Mouse (Mus musculus) natural killer cell, adult 2 months (primary cell): ENCODE results near the gene Dennd4b.
"Not testable (repeated sequence)": the region's sequence is repeated elsewhere in the genome, so short reads cannot be mapped to it uniquely, and the experiment has no call there.

Source experiments
- DNase-seq, 2 experiments: peaks; one replicate each; pipeline ENCODE4 v3.0.0; 2022; ENCODE audit warnings: low spot score in 2 of 2

The Dennd4b gene

DNA sequence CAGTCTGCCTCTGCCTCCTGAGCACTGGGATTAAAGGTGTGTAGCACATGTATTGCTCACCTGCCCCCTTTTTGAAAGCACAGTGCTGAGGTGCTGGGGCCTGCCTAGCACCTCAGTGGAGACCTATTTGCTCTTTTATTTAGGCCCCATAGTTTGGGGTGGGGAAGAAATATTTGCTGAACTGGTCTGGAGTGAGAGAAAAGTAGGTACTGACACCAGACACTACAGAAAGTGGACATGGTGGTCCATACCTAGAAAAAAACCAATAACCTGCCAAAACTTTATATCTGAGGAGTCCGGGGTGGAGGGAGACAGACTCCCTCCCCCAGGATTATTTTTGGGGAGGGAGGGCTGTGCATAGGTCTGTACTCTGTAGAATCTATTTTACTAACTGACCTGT, 11.8 kb upstream of the Dennd4b start:
- not testable (repeated sequence) for DNase-seq

GRCm38 (mm10) chr3:90253653-90254418, 11.1 kb upstream of the Dennd4b start, which contains the start of gene Crtc2:
Crtc2 (plus strand) TSS chr3:90254163.
- DNase-seq, result peak; percentile 88 to 89

DNA sequence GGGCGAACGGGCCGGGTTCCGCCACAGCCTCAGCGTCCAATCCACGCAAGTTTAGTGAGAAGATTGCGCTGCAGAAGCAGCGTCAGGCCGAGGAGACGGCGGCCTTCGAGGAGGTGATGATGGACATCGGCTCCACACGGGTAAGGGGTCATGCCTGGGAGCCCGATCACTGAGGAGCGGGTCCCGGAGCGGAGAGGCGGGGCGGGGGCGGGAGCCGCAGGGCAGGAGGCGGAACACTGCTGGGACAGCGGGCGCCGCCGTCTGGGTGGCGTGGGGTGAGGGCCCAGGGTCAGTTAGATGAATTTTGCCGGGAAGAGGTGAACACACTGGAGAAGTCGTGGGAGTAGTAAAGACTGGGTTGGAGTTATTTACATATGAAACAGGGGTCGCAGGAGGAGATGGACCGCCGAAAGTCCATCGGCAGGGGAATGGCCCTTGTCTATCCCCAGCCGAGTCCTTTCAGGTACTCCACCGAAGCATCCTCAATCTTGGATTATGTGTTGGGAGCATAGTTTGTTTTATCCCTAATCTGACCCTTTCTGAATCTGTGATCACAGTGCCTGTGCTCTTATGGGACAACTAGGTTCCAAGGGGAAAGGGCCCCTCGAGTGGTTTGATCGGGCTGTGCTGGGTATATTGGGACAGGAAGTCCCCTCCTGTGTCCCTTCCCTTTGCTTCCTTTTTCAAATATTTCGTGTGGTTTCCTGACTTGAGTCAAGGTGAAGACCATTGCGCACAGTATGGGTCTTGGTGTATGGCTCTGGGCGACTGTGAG, 10.4 kb upstream of the Dennd4b start:
- DNase-seq, result peak; percentile 17 to 29

DNA sequence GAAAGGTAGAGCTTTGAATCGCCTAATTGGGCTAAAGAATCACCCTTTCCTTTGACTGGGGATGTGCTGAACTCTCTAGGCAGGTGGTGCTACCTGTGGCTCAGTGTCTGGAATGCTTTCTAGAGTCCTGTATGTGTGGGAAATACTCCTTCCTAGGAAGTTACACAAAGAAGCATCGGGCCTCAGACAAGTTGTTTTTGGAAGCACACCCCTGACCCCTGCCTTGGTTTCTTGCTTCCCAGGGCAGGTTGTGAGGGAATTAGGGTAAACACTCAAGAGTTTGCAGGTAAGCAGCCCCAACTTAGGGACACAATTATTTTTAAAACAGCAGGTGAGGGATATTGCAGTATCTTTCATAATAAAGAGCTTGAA, 9.8 kb upstream of the Dennd4b start:
- DNase-seq, result no peak

GRCm38 (mm10) chr3:90255784-90256353, 9.1 kb upstream of the Dennd4b start:
- DNase-seq, result no peak

- DNase-seq, result no peak
These were observed 8.1 kb upstream of the Dennd4b start for GRCm38 (mm10) chr3:90256731-90257530.

GRCm38 (mm10) chr3:90258521-90258920, 6.5 kb upstream of the Dennd4b start:
- DNase-seq, result no peak

DNA sequence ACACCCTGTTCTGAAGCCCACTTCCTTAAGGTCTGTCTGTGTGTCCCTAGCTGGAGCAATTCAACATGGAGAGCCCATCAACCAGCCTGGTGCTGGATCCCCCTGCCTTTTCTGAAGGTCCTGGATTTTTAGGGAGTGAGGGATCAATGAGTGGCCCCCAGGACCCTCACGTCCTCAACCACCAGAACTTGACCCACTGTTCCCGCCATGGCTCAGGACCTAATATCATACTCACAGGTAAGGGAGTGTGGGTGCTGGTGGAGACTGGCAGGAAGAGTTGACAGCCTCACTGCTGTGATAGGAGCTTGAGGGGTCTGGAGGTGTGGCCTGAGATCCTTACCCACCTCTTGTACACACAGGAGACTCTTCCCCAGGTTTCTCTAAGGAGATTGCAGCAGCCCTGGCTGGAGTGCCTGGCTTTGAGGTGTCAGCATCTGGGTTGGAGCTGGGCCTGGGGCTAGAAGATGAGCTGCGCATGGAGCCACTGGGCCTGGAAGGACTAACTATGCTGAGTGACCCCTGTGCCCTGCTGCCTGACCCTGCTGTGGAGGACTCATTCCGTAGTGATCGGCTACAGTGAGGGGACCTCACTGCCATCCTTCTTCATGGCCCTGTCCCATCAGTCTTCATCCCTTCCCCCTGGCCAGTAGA, 1.7 kb upstream of the Dennd4b start:
- no peak for DNase-seq

DNA sequence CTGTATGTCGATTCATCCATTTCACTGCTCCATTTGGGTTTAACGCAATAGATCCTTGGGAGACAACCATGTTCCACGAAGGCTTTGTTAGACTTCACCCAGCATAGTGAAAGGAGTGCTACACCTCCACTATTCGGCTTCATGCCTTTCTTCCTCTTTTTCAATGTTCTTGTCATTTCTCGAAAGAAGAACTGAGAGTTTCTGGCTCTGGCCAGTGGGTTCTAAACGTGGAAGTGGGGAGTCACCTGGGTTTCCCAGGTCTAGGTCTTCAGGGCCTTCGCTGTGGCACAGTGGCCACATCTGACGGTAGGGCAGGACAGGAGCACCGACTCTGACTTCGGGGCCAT, 325 bp upstream of the Dennd4b start:
- DNase-seq, result no peak

- peak; percentile 61 to 69 for DNase-seq
These were observed 1.2 kb downstream of the Dennd4b start for GRCm38 (mm10) chr3:90265932-90266741.

DNA sequence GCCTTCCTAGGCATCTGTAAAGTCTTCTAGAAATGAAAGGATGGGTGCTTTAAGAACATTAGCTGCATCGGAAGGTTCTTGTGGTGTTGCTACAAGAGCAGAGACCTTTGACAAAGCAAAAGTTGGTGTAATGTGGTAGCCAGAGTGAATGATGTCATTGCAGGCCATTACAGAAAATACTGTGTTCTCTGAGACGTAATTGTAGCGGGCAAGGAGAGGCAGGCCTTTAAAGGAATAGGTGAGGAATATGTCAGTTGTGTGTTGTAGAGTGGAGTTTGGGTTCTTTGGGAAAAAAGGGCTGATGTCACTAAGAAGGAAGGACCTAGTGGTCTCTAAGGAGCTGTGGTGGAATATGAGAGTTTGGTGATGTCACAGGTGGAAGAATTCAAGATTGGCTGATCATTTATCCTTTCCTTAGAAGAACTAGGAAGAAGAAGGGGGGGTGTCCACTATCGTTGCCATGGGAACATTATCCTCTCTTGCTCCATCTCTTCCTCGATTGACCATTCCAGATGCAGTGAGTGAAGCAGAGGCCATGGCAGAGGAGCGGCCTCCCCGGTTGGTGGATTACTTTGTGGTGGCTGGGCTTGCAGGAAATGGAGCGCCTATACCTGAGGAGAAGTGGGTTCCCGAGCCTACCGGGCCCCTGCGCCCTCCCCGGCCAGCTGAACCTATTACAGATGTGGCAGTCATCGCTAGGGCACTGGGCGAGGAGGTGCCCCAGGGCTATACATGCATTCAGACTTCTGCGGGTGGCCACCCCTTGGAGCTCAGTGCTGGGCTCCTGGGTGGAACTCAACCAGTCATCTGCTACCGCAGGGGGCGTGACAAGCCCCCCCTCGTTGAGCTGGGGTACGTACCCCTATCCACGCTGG, 2.2 kb downstream of the Dennd4b start:
- DNase-seq, result peak in 1 of 2 experiments; percentile 10

GRCm38 (mm10) chr3:90268190-90268589, 3.2 kb downstream of the Dennd4b start:
- no peak for DNase-seq

DNA sequence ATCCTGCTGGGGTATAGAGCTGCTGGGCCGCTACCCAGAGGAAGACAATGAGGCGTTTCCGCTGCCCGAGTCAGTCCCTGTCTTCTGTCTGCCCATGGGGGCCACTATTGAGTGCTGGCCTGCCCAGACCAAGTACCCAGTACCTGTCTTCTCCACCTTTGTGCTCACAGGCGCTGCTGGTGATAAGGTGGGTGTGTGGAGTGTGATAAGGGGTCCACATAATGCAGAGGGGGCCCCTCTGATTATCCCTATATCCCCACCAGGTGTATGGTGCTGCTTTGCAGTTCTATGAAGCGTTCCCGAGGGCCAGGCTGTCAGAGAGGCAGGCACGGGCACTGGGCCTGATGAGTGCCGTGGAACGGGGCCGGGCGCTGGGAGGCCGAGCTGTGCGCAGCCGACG, 4.0 kb downstream of the Dennd4b start:
- DNase-seq, result no peak

GRCm38 (mm10) chr3:90270784-90271183, 5.8 kb downstream of the Dennd4b start:
- no peak for DNase-seq

DNA sequence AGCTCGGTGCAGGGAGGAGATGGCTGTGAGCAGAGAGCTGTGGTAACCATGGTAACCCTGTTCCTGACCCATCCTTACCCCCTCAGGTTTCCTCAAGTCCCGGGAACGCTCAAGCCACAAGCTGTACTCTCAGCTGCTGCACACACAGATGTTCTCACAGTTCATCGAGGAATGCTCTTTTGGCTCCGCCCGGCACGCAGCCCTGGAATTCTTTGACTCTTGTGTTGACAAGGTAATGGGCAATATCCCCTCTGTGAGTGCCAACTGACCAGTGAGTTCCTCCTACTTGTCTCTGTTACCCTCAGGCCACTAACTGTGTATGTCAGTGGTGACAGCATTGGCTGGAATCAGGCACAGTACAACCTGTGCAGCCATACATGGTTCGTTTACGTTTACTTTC, 7.2 kb downstream of the Dennd4b start:
- DNase-seq, result no peak

GRCm38 (mm10) chr3:90273855-90274254, 8.9 kb downstream of the Dennd4b start:
- DNase-seq, result no peak

DNA sequence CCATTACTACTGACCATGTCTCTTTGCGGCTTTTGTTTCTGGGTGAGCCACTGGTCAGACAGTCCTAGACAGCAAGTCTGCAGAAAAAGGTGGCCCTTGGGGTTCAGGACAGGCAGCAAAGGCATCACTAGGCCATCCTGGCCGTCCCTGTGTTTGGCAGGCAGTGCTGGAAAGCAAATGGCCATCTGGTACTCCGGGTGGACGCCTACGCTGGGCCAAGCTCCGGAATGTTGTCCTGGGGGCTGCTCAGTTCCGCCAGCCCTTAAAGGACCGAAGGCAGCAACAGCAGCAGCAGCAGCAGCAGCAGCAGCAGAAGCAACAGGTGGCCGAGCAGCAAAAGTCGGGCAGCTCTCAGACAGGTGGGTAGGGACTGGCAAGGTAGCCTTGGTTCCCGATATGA, 10.3 kb downstream of the Dennd4b start:
- no peak for DNase-seq

- DNase-seq, result no peak
These were observed 11.9 kb downstream of the Dennd4b start for GRCm38 (mm10) chr3:90276858-90277257.

GRCm38 (mm10) chr3:90277793-90278192, 12.8 kb downstream of the Dennd4b start:
- no peak for DNase-seq

DNA sequence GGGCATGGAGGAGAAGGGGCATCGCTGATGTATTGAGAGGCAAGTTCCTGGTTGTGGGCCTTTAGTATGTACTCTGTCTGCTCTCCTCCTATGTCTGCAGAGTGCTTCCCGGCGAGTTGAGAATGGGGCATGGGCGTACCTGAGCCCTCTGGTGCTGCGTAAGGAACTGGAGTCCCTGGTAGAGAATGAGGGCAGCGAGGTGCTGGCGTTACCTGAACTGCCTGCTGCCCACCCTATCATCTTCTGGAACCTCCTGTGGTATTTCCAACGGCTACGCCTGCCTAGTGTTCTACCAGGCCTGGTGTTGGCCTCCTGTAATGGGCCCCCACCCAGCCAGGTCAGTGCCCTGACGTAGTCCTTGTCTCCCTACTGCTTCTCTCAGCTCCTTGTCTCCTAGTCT, 13.2 kb downstream of the Dennd4b start:
- DNase-seq, result no peak
